Mouse (Mus musculus): Measurements from ENCODE around the gene Ddx56. TPM values are rescaled to one million over a fixed set of nuclear protein-coding genes. Genes with fewer than 3 reads are reported as not detected.

Gene Ddx56
- 91.0 TPM for polyA plus RNA-seq (2017; shearing (Covaris generic))

DNA sequence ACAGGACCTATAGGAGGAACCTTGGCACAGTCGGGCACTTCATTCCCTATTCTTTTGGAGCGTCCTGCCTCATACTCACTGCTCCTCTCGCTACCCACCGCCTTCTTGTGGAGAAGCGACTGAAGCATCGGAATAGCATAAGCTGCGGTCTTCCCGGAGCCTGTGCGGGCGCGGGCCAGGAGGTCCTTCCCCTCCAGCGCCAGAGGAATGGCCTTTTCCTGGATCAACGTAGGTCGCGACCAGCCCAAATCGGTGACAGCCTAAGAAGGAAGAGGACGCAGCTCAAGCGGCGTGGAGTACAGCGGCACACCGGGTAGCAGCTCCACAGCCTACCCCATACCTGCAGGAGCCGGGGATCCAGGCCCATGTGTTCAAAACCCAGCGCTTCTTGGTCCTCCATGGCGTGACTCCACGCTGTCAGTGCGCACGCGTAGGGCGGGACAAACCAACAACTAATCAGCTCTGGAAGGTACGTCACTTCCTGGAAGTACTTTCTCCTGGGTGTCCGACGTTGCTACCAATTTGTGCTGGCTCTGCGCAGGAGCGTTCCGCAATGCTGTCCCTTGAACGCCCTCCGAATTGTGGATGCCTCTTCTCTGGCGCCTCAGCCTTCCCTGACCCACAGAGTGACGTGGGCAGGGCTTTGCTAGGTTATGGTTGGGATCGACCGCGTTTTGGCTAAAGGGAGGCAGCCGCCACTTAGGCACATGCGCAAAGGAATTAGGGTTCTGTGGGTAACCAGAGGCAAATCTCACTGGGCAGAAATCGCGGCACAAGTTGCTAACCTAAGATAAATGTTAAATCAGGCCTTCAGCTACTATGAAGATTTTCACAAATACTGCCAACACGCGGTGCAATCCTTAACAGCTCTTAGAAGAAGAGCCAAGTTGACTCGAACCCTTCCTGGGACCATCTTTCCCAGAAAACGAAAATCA is at the start of gene Ddx56:
TSS of gene Ddx56 (minus strand) at position 453 of the 935 bp plus-strand sequence.

GRCm38 (mm10) chr11:6291401-6292115 is 24.0 kb upstream of the Ddx56 start, which contains the start of gene Ogdh:
TSS of gene Ogdh (plus strand) at chr11:6291633.

GRCm38 (mm10) chr11:6274387-6275093 is 7.0 kb upstream of the Ddx56 start, which contains the start of gene Tmed4:
TSS of gene Tmed4 (minus strand) at chr11:6274870.

GRCm38 (mm10) chr11:6230012-6230411 is 37.6 kb downstream of the Ddx56 start, which contains the start of gene Npc1l1:
TSS of gene Npc1l1 (minus strand) at chr11:6230143.

Other genes starting within 250 kb of the Ddx56 start
- gene Camk2b, start 201.4 kb downstream of the Ddx56 start, polyA plus RNA-seq (2017; shearing (Covaris generic)), result 19.5 TPM
- 0.32 TPM for gene A730071L15Rik, start 67.7 kb downstream of the Ddx56 start, polyA plus RNA-seq (2017; shearing (Covaris generic))
- gene Nudcd3, start 67.4 kb downstream of the Ddx56 start, polyA plus RNA-seq (2017; shearing (Covaris generic)), result 70.4 TPM
- not detected for gene Npc1l1, start 37.6 kb downstream of the Ddx56 start, polyA plus RNA-seq (2017; shearing (Covaris generic))
- gene Tmed4, start 7.1 kb upstream of the Ddx56 start, polyA plus RNA-seq (2017; shearing (Covaris generic)), result 82.4 TPM
- 230 TPM for gene Ogdh, start 23.9 kb upstream of the Ddx56 start, polyA plus RNA-seq (2017; shearing (Covaris generic))
- 28.4 TPM for gene Zmiz2, start 121.3 kb upstream of the Ddx56 start, polyA plus RNA-seq (2017; shearing (Covaris generic))
- 4,290 TPM for gene Ppia, start 147.7 kb upstream of the Ddx56 start, polyA plus RNA-seq (2017; shearing (Covaris generic))
- 172 TPM for gene H2afv, start 176.7 kb upstream of the Ddx56 start, polyA plus RNA-seq (2017; shearing (Covaris generic))
- 7.6 TPM for gene Purb, start 208.1 kb upstream of the Ddx56 start, polyA plus RNA-seq (2017; shearing (Covaris generic))